Mouse (Mus musculus) ES-E14 (cell line): ENCODE results near the gene Smo. TPM values are rescaled to one million over a fixed set of nuclear protein-coding genes. Genes with fewer than 3 reads are reported as not detected.

Experiments used
- DNase-seq: peaks from one replicate; pipeline ENCODE4 v3.0.0-alpha.2; 2013; ENCODE audit warnings: low read depth, low spot score
- H3K27ac ChIP-seq: 2 replicates; pipeline ENCODE4 v1.5.1; 2012; ENCODE audit warnings: low read depth, mild to moderate bottlenecking, low read length, moderate library complexity, mixed read lengths; ENCODE audit not compliant: poor library complexity, insufficient read depth, severe bottlenecking
- H3K36me3 ChIP-seq: 2 replicates; pipeline ENCODE4 v1.6.1; 2012; ENCODE audit warnings: mild to moderate bottlenecking, low read length, moderate library complexity, mixed read lengths; ENCODE audit not compliant: control insufficient read depth, poor library complexity, insufficient read depth, severe bottlenecking
- H3K4me1 ChIP-seq, 2 experiments: fragments of 150-350 bp in 1 of 2; sonication (generic) in 1 of 2; 2 replicates each; pipeline ENCODE4 v1.6.1; 2012; ENCODE audit warnings: low read length in 2 of 2, mild to moderate bottlenecking in 1 of 2, mixed read lengths in 1 of 2; ENCODE audit not compliant: control insufficient read depth in 2 of 2, insufficient read depth in 2 of 2, poor library complexity in 1 of 2
- H3K4me3 ChIP-seq, 2 experiments: fragments of 150-350 bp in 1 of 2; sonication (generic) in 1 of 2; 2 replicates each; pipeline ENCODE4 v1.5.1; 2012; ENCODE audit warnings: low read length in 2 of 2, low read depth in 1 of 2, mild to moderate bottlenecking in 1 of 2, mixed read lengths in 1 of 2; ENCODE audit not compliant: insufficient read depth in 1 of 2, poor library complexity in 1 of 2, severe bottlenecking in 1 of 2
- H3K9ac ChIP-seq: 2 replicates; pipeline ENCODE4 v1.6.1; 2012; ENCODE audit warnings: low read depth, mild to moderate bottlenecking, low read length, mixed read lengths; ENCODE audit not compliant: poor library complexity, insufficient read depth, severe bottlenecking
- H3K9me3 ChIP-seq: fragments of 150-350 bp; sonication (generic); 2 replicates; pipeline ENCODE4 v1.6.1; 2012; ENCODE audit warnings: low read depth, mild to moderate bottlenecking, low read length; ENCODE audit not compliant: control insufficient read depth, insufficient read depth
- CHD2 ChIP-seq: IDR thresholded peaks from 2 replicates; pipeline ENCODE4 v1.6.1; 2014; ENCODE audit warnings: mild to moderate bottlenecking, low read depth, low read length, inconsistent platforms
- HCFC1 ChIP-seq: IDR thresholded peaks from 2 replicates; pipeline ENCODE4 v1.6.1; 2012; ENCODE audit warnings: low read length, inconsistent platforms, borderline replicate concordance; ENCODE audit not compliant: insufficient read depth
- MAFK ChIP-seq: IDR thresholded peaks from 2 replicates; pipeline ENCODE4 v1.6.1; 2014; ENCODE audit warnings: mild to moderate bottlenecking, low read depth, low read length, inconsistent platforms; ENCODE audit not compliant: insufficient read depth
- ZC3H11A ChIP-seq: IDR thresholded peaks from 2 replicates; pipeline ENCODE4 v1.6.1; 2012; ENCODE audit warnings: low read depth, mild to moderate bottlenecking, inconsistent platforms, low read length, borderline replicate concordance
- ZNF384 ChIP-seq: IDR thresholded peaks from 2 replicates; pipeline ENCODE4 v1.6.1; 2012; ENCODE audit warnings: low read depth, low read length, inconsistent platforms
- in situ Hi-C, 2 experiments: fragments of 600-800 bp; cut with MboI; formaldehyde crosslinking; loops; one replicate each; pipeline ENCODE4 v1.15.1; 2025; ENCODE audit warnings: low sequenced_read_pairs in 2 of 2, inconsistent platforms in 1 of 2; ENCODE audit not compliant: unreplicated experiment in 2 of 2
- total RNA-seq: library from RNA; depleted of rRNA; stranded (reverse); fragments of 300-350 nt; gene quantifications from 2 replicates; pipeline ENCODE4 v1.2.3, GENCODE M21; 2012

The Smo gene
- total RNA-seq, 1 experiment: 25.7 TPM

DNA sequence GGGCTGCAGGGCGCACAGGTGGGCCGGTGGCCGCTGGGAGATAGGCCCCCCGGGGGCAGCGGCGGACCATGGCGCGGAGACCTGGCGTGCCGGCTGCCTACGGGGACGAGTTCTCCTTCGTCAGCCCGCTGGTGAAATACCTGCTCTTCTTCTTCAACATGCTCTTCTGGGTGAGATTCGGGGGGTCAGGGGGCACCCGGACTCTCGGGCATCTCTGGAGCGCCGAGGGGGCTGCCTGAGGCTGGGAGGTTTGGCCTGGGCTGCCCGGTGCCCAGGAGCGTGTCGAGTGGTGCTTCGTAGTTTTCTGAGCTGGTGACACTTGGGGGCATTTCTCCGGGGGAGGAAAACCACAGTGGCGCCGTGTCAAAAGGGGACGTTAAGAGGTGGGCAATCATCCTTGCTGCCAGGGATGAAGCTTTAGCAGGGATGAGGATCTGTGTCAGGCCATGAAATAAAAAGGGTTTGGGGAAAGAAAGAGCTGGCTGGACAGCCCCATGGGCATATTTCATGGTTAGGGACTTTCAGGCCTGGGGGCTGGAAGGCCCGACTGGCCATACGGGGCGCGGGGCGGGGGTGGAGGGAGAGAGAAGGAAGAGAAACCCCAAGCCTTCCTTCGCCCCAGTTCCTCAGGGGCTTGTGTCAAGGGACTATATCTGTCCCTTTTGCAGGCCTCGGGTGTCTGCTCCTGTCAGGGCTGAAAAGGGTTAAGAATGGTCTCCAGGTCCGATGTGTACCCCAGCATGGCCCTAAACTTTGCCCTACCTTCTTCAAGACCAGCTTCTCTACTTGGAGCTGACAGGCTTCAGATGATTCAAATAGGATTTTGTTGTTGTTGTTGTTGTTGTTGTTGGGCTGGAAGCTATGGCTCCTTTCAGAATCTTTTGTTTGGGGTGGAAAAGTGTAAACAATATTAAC lies 40.7 kb upstream of the Smo start:
- no peak for DNase-seq
- Histone ChIP-seq H3K36me3 (no peaks in the 10 kb centered on the region), H3K9me3 (no peaks in the 10 kb centered on the region), H3K27ac (no peak overlapping the region), H3K4me3 (peak overlapping the region; percentile 78), H3K9ac (peak overlapping the region; percentile 58), H3K4me1 (no peaks in the 10 kb centered on the region)
- in situ Hi-C loops: no loop called here
- no peak for TF ChIP-seq HCFC1
- no peak for TF ChIP-seq MAFK
- TF ChIP-seq ZC3H11A: no peak
- no peak for TF ChIP-seq CHD2
- no peak for TF ChIP-seq ZNF384

DNA sequence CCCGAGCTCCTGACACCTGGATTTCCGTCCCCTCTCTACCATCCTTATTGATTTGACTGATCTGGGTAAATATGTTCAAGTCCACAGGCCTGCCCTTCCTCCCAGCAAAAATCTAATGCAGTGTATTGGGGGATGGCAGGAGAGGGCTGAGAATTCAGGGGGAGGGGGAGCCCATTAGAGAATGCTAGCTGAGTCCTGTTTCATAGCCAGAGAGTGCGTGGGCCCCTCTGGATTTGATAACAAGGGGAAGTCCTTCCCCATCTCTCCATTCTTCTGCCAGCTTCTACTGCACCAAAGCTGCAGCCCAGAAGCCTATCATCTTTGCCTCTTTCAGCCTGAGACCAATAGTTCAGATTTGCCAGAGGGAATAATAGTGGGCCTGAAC lies 40.0 kb upstream of the Smo start:
- TF ChIP-seq ZC3H11A: no peak
- TF ChIP-seq ZNF384: no peak
- no peak for TF ChIP-seq HCFC1
- TF ChIP-seq MAFK: no peak
- TF ChIP-seq CHD2: no peak

DNA sequence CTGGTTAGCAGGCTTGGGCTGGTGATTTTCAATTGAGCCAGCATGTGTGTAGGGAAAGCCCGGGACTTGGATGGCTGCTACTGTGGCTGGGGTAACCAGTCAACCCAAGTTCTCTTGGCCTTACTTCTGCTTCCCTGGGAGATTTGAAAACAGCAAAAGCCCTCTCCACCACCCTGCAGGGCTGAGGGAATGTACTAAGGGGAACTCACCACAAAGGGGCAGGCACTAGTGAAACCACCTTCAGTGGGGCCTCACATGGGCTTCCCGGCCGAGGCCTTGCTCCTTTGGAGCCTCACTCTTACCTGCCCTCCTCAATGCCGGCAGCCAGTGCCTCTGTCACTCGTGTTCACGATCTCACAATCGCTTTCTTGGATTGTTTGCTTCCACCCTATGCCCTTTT lies 39.3 kb upstream of the Smo start:
- no peak for TF ChIP-seq CHD2
- no peak for TF ChIP-seq HCFC1
- TF ChIP-seq MAFK: no peak
- TF ChIP-seq ZNF384: no peak
- Histone ChIP-seq H3K4me3 (no peak overlapping the region), H3K9ac (no peak overlapping the region), H3K36me3 (no peaks in the 10 kb centered on the region), H3K9me3 (no peaks in the 10 kb centered on the region), H3K27ac (no peak overlapping the region), H3K4me1 (no peaks in the 10 kb centered on the region)
- in situ Hi-C loops: no loop called here
- no peak for DNase-seq

More for the DNA sequence above, 40.0 kb upstream of the Smo start:
- H3K4me3 ChIP-seq: no peak overlapping the region; a peak in 1 of 4 replicates
- in situ Hi-C loops: no loop called here
- no peak overlapping the region for H3K27ac ChIP-seq
- no peaks in the 10 kb centered on the region for H3K36me3 ChIP-seq
- no peak for DNase-seq
- H3K9ac ChIP-seq: no peak overlapping the region
- no peaks in the 10 kb centered on the region for H3K9me3 ChIP-seq
- no peaks in the 10 kb centered on the region for H3K4me1 ChIP-seq

DNA sequence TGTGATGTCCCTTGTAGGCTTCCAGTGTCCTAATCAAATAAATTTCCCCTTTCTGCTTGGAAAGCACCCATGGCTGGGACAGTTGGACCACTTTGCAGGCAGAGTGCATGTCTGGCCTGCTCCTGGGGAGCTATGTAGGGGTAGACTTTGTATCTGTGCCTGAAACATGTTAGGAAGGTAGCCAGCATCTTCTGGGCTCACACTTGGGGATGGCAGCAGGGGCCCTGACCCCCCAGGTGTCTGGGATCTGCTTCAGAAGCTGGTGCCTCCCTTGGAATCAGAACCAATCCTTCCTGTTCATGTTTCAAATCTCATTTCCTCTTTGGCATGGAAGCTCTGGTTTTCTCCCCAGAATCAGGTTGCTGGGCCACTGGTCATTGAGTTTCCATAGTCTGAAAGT lies 38.2 kb upstream of the Smo start:
- H3K27ac ChIP-seq: no peak overlapping the region
- H3K36me3 ChIP-seq: no peaks in the 10 kb centered on the region
- H3K9me3 ChIP-seq: no peaks in the 10 kb centered on the region
- TF ChIP-seq ZC3H11A (no peak), MAFK (no peak), ZNF384 (no peak), HCFC1 (no peak), CHD2 (no peak)
- H3K4me3 ChIP-seq: no peak overlapping the region
- no peaks in the 10 kb centered on the region for H3K4me1 ChIP-seq
- in situ Hi-C loops: no loop called here
- no peak for DNase-seq
- H3K9ac ChIP-seq: no peak overlapping the region
